Mouse (Mus musculus) MEL (cell line): ENCODE data around the gene Sstr3. TPM values are rescaled to one million over a fixed set of nuclear protein-coding genes. Genes with fewer than 3 reads are reported as not detected.

ENCODE experiments used
- DNase-seq: peaks from one replicate; pipeline ENCODE4 v3.0.0; 2011; ENCODE audit warnings: low read depth, low spot score
- H3K27ac ChIP-seq: 2 replicates; pipeline ENCODE4 v1.5.1; 2012; ENCODE audit warnings: low read depth, mild to moderate bottlenecking, control low read depth, low read length, moderate library complexity; ENCODE audit not compliant: control insufficient read depth
- H3K27me3 ChIP-seq, 2 experiments: fragments of 150-350 bp in 1 of 2; sonication (generic) in 1 of 2; 2 replicates each; pipeline ENCODE4 v1.6.1; 2012; ENCODE audit warnings: low read length in 2 of 2, mild to moderate bottlenecking in 2 of 2, improper control_type of control experiment in 1 of 2, moderate library complexity in 1 of 2; ENCODE audit not compliant: insufficient read depth in 2 of 2, control insufficient read depth in 1 of 2
- H3K36me3 ChIP-seq, 2 experiments: 2 replicates each; pipeline ENCODE4 v1.6.1; 2012 to 2014; ENCODE audit warnings: low read length in 2 of 2, improper control_type of control experiment in 1 of 2, inconsistent platforms in 1 of 2, mild to moderate bottlenecking in 1 of 2; ENCODE audit not compliant: insufficient read depth in 2 of 2, control insufficient read depth in 1 of 2
- H3K4me1 ChIP-seq, 2 experiments: fragments of 150-350 bp in 1 of 2; sonication (generic) in 1 of 2; 2 replicates each; pipeline ENCODE4 v1.6.1; 2012; ENCODE audit warnings: low read length in 2 of 2, improper control_type of control experiment in 1 of 2, mild to moderate bottlenecking in 1 of 2; ENCODE audit not compliant: insufficient read depth in 2 of 2, control insufficient read depth in 1 of 2
- H3K4me3 ChIP-seq, 2 experiments: fragments of 150-350 bp in 1 of 2; sonication (generic) in 1 of 2; 2 replicates each; pipeline ENCODE4 v1.5.1; 2012; ENCODE audit warnings: low read depth in 2 of 2, low read length in 2 of 2, mild to moderate bottlenecking in 2 of 2, moderate library complexity in 2 of 2, control low read depth in 1 of 2, improper control_type of control experiment in 1 of 2; ENCODE audit not compliant: control insufficient read depth in 1 of 2, insufficient read depth in 1 of 2
- H3K79me2 ChIP-seq: 2 replicates; pipeline ENCODE4 v1.6.1; 2012; ENCODE audit warnings: mild to moderate bottlenecking, low read length, moderate library complexity; ENCODE audit not compliant: control insufficient read depth, poor library complexity, insufficient read depth
- H3K9ac ChIP-seq: 2 replicates; pipeline ENCODE4 v1.6.1; 2012; ENCODE audit warnings: low read depth, mild to moderate bottlenecking, control low read depth, low read length, moderate library complexity; ENCODE audit not compliant: control insufficient read depth, poor library complexity, severe bottlenecking
- H3K9me3 ChIP-seq: fragments of 150-350 bp; sonication (generic); replicated peaks from 2 replicates; pipeline ENCODE4 v1.6.1; 2012; ENCODE audit warnings: mild to moderate bottlenecking, low read length, improper control_type of control experiment, moderate library complexity; ENCODE audit not compliant: insufficient read depth
- BHLHE40 ChIP-seq: IDR thresholded peaks from 2 replicates; pipeline ENCODE4 v1.6.1; 2012; ENCODE audit warnings: low read depth, mild to moderate bottlenecking, inconsistent platforms, low read length, improper control_type of control experiment, borderline replicate concordance
- CHD1 ChIP-seq: IDR thresholded peaks from 2 replicates; pipeline ENCODE4 v1.6.1; 2012; ENCODE audit warnings: low read depth, mild to moderate bottlenecking, inconsistent platforms, low read length, improper control_type of control experiment
- E2F4 ChIP-seq: IDR thresholded peaks from 2 replicates; pipeline ENCODE4 v1.6.1; 2011; ENCODE audit warnings: low read depth, low read length, improper control_type of control experiment, borderline replicate concordance
- ETS1 ChIP-seq: IDR thresholded peaks from 2 replicates; pipeline ENCODE4 v1.6.1; 2012; ENCODE audit warnings: low read depth, mild to moderate bottlenecking, inconsistent platforms, low read length, improper control_type of control experiment, moderate library complexity
- HCFC1 ChIP-seq: IDR thresholded peaks from 2 replicates; pipeline ENCODE4 v1.6.1; 2012; ENCODE audit warnings: low read depth, mild to moderate bottlenecking, inconsistent platforms, low read length, improper control_type of control experiment, moderate library complexity
- MAZ ChIP-seq: IDR thresholded peaks from 2 replicates; pipeline ENCODE4 v1.6.1; 2012; ENCODE audit warnings: low read depth, mild to moderate bottlenecking, inconsistent platforms, low read length, improper control_type of control experiment
- MYB ChIP-seq: IDR thresholded peaks from 2 replicates; pipeline ENCODE4 v1.6.1; 2011; ENCODE audit warnings: mild to moderate bottlenecking, low read depth, low read length, improper control_type of control experiment
- MYC ChIP-seq: IDR thresholded peaks from 2 replicates; pipeline ENCODE4 v1.6.1; 2011; ENCODE audit warnings: low read depth, mild to moderate bottlenecking, low read length, improper control_type of control experiment, moderate library complexity
- NELFE ChIP-seq: IDR thresholded peaks from 2 replicates; pipeline ENCODE4 v1.6.1; 2011; ENCODE audit warnings: low read depth, low read length, improper control_type of control experiment
- NRF1 ChIP-seq: IDR thresholded peaks from 2 replicates; pipeline ENCODE4 v1.6.1; 2014; ENCODE audit warnings: low read depth, mild to moderate bottlenecking, inconsistent platforms, low read length, improper control_type of control experiment, moderate library complexity; ENCODE audit not compliant: poor library complexity, insufficient read depth, severe bottlenecking
- RAD21 ChIP-seq: IDR thresholded peaks from 2 replicates; pipeline ENCODE4 v1.6.1; 2011; ENCODE audit warnings: mild to moderate bottlenecking, low read depth, low read length, improper control_type of control experiment
- SMC3 ChIP-seq: IDR thresholded peaks from 2 replicates; pipeline ENCODE4 v1.6.1; 2011; ENCODE audit warnings: low read depth, low read length, improper control_type of control experiment
- TAL1 ChIP-seq: IDR thresholded peaks from 2 replicates; pipeline ENCODE4 v1.6.1; 2012; ENCODE audit warnings: mild to moderate bottlenecking, inconsistent platforms, low read length, moderate library complexity, mixed read lengths
- UBTF ChIP-seq: IDR thresholded peaks from 2 replicates; pipeline ENCODE4 v1.6.1; 2012; ENCODE audit warnings: low read depth, mild to moderate bottlenecking, inconsistent platforms, low read length, improper control_type of control experiment, moderate library complexity, borderline replicate concordance; ENCODE audit not compliant: insufficient read depth
- USF2 ChIP-seq, 2 experiments: IDR thresholded peaks; 2 replicates each; pipeline ENCODE4 v1.6.1; 2011 to 2012; ENCODE audit warnings: improper control_type of control experiment in 2 of 2, low read length in 2 of 2, borderline replicate concordance in 1 of 2, inconsistent platforms in 1 of 2, low read depth in 1 of 2, mild to moderate bottlenecking in 1 of 2; ENCODE audit not compliant: insufficient read depth in 1 of 2
- ZC3H11A ChIP-seq: IDR thresholded peaks from 2 replicates; pipeline ENCODE4 v1.6.1; 2012; ENCODE audit warnings: low read depth, mild to moderate bottlenecking, inconsistent platforms, low read length, improper control_type of control experiment
- ZMIZ1 ChIP-seq: IDR thresholded peaks from 2 replicates; pipeline ENCODE4 v1.6.1; 2012; ENCODE audit warnings: low read depth, mild to moderate bottlenecking, inconsistent platforms, low read length, improper control_type of control experiment, moderate library complexity
- ZNF384 ChIP-seq: IDR thresholded peaks from 2 replicates; pipeline ENCODE4 v1.6.1; 2012; ENCODE audit warnings: low read depth, mild to moderate bottlenecking, inconsistent platforms, low read length, improper control_type of control experiment
- polyA plus RNA-seq, 2 experiments: library from polyadenylated mRNA; stranded (reverse) in 1 of 2; unstranded in 1 of 2; fragments of >175 nt in 1 of 2; fragments of >200 nt in 1 of 2; gene quantifications; 2 replicates each; pipeline versions ENCODE4 v1.2.1 to v1.2.4; 2012; ENCODE audit warnings: low replicate concordance in 2 of 2, low read depth in 1 of 2; ENCODE audit not compliant: insufficient read length in 2 of 2, insufficient read depth in 1 of 2, missing spikeins in 1 of 2
- total RNA-seq: library from RNA; depleted of rRNA; stranded (reverse); fragments of 300-350 nt; gene quantifications from 2 replicates; pipeline ENCODE4 v1.2.3, GENCODE M21; 2012

Sstr3 gene
- total and polyA plus RNA-seq, 3 experiments: not detected

DNA sequence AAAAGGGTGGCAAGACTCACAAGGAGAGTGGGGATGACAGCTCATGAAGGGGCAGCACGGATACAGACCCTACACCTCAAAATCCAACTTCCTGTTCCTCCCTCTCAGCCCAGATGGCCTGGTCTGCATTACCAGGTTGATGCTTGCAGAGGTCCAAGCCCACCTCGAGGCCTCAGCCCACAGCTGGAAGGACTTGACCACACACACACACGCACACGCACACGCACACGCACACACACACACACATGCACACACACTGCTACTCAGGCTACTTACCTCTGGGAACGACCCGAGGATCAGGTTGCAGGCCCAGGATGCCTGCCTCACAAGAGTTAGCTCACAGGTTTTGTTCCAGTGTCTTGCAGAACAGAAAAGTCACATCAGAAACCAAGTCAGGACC, 54.6 kb downstream of the Sstr3 start:
- Histone ChIP-seq H3K4me3 (no peak overlapping the region), H3K36me3 (no peaks in the 10 kb centered on the region), H3K27me3 (peaks cover 16 to 19% of the 10 kb centered on the region in 2 experiments), H3K27ac (no peak overlapping the region), H3K9ac (no peak overlapping the region)
- no peak for DNase-seq
- TF ChIP-seq TAL1: no peak
- TF ChIP-seq, all 39 proteins: peak for 0
- H3K4me1 ChIP-seq: no peaks in the 10 kb centered on the region
- H3K79me2 ChIP-seq: no peaks in the 10 kb centered on the region
- no peaks in the 10 kb centered on the region for H3K9me3 ChIP-seq

DNA sequence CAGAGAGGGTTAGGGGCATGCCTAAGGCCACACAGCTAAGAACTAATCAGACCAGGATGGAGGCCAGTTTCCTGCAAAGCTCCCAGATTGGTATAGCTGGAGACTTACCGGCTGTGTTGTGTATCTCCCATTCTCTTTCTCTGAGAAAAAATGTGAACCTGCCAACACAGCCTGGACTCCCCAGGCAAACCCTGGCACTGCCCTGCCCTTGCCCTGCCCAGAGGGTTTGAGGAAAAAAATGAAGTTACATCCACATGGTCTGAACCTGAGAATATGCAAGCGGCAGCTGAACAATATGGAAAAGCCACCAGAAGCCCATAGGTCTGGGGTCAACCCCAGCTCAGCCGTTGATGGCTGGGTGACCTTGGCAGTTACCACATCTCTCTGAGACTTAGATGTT, 55.2 kb downstream of the Sstr3 start:
- TF ChIP-seq MYB (no peak), NELFE (no peak), USF2 (IDR thresholded peaks at IDR 0.05; ENCODE audit: borderline replicate concordance in 1 of 2, insufficient read depth in 1 of 2, low read depth in 1 of 2, low read length in 2 of 2) (no peak), HCFC1 (no peak), NRF1 (no peak), RAD21 (no peak), MYC (no peak), ZC3H11A (no peak), ETS1 (no peak), CHD1 (no peak), SMC3 (no peak)
- no peak overlapping the region for H3K9ac ChIP-seq
- H3K36me3 ChIP-seq: no peaks in the 10 kb centered on the region
- H3K9me3 ChIP-seq: no peaks in the 10 kb centered on the region
- no peak for DNase-seq
- no peak overlapping the region for H3K4me3 ChIP-seq
- no peak overlapping the region for H3K27ac ChIP-seq
- no peaks in the 10 kb centered on the region for H3K4me1 ChIP-seq
- no peaks in the 10 kb centered on the region for H3K79me2 ChIP-seq
- H3K27me3 ChIP-seq: peaks cover 17 to 19% of the 10 kb centered on the region in 2 experiments

DNA sequence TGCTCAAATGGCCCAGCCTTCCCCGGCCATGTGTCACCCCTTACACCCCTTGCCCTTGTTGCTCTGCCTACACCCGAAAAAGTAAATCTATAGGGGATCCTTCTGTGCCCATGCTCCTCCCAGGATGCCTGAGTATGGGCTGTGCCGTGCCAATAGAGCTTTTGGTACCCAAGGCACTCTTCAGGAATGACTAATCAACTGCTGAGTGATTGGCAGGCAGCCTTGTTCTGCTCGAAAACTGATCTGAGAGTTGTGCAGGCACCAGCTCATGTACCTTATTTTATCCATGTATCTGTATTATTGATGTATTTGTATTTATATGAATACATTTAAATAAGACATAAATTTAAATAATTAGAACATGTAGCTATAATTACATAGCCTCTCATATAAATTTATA, 57.4 kb downstream of the Sstr3 start:
- no peak for DNase-seq
- Histone ChIP-seq H3K79me2 (no peaks in the 10 kb centered on the region), H3K27ac (no peak overlapping the region), H3K4me1 (no peaks in the 10 kb centered on the region), H3K27me3 (peaks cover 18 to 27% of the 10 kb centered on the region in 2 experiments), H3K9me3 (no peaks in the 10 kb centered on the region), H3K9ac (no peak overlapping the region), H3K4me3 (no peak overlapping the region), H3K36me3 (no peaks in the 10 kb centered on the region)
- no peak for TF ChIP-seq UBTF
- no peak for TF ChIP-seq ZNF384
- no peak for TF ChIP-seq SMC3
- no peak for TF ChIP-seq E2F4
- TF ChIP-seq ZMIZ1: no peak
- no peak for TF ChIP-seq ZC3H11A
- no peak for TF ChIP-seq NRF1
- TF ChIP-seq HCFC1: no peak
- no peak for TF ChIP-seq MAZ
- TF ChIP-seq BHLHE40: no peak
